Mouse (Mus musculus) E14TG2a.4 (cell line): ENCODE results near the gene Scn10a.

Experiments used
- CTCF ChIP-seq: conservative IDR thresholded peaks from 2 replicates; pipeline ENCODE4 v1.5.1; 2014; ENCODE audit warnings: low read length
- POU5F1 ChIP-seq: IDR thresholded peaks from 2 replicates; pipeline ENCODE4 v1.6.1; 2014; ENCODE audit warnings: low read length, borderline replicate concordance

DNA sequence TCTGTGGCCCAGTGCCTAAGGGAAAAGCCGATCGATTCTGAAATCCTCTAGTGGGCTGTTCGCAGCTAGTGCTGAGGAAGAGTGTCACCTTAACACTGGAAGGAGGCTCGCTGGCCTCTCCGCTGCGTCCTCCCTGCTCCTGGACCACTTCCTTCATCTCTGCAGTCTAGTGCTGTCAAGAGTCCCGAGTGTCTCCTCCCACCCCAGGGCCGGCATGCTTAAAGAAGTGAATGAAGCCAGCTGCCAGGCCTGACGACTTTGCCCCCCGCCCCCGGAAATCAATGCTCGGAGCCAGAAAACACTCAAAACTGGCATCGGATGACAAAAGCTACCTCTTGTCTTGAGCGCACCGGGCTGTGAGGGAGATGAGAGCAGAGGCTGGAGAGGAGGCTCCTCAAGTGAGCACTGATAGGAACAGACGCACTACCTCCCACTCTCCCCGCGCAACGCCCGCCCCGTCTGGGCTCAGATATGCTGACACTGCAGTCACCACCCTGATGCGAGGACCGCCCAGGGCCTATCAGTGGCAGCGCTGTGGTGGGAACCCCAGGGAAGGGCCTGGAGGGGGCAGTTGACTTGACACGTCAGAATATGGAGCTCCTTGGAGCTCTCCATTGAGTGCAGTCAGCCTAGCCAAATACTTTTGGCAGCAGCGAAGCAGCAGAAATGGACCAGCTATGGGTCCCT is 130.2 kb downstream of the Scn10a start:
- TF ChIP-seq CTCF (no peak), POU5F1 (no peak)
